Mouse (Mus musculus): ENCODE measurements around the gene Prap1.

DNA sequence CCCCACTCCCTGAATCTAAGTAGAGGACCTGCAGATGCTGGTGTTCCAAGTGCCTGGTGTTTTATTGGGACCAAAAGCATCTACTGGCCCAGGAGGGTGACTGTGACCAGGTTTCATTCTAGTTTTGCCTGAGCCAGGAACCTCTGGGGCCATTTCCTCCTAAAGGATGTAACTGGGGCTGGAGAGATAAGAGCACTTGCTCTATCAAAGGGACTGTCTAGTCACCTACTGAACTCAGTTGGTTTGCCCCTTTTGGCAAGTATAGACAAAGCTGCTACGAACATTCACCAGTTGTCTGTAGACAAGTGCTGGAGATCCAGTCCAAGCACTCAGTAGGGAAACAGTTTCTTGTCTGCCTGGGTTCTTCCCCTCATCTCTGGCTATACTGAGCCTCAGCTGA is 5.3 kb downstream of the Prap1 start:
- TF ChIP-seq EP300 (optimal IDR thresholded peaks at IDR 0.05) = no peak
- TF ChIP-seq CTCF (IDR thresholded peaks at IDR 0.05; ENCODE audit: low read depth) = no peak
